Mouse (Mus musculus): ENCODE data around the gene H2-Oa.

H2-Oa gene

DNA sequence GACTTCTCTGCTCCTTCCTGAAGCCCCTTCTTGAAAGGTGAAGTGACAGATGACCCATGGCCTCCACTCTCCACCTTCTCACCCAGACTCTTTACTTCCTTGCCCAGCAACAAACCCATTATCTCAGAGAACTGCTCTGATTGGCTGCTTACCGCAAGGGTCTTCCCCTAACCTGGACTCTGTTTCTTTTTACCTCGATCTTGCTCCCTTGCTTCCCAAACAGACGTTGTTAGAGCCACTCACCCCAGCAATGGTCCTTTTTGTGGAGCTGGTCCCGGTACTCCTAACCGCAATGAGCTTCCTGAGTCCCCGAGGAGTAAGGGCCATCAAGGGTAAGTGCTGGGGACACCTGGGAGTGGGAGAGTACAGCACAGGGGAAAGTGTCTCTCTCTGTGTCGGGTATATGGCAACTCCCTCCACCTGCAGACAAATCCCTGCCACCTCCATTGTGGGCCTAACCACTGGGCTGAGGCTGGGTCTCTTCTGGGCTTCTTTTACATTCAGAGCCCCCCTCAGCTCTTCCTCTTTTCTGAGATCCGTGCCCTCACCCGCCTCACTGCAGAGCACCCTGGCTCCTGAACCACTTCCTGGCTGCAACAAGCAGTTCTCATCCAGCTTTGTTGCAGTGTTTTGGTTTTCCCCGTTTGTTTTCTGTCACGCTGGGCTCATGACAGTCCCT, at the start of gene H2-Oa:
Gene H2-Oa, plus strand, starts transcription at position 144 of the 679 bp plus-strand sequence.
- in situ Hi-C loops (cut with MboI, MseI) = loop anchor here (5.0 kb wide), 1 partner anchor 75 kb away; no protein-coding TSS in a partner anchor

DNA sequence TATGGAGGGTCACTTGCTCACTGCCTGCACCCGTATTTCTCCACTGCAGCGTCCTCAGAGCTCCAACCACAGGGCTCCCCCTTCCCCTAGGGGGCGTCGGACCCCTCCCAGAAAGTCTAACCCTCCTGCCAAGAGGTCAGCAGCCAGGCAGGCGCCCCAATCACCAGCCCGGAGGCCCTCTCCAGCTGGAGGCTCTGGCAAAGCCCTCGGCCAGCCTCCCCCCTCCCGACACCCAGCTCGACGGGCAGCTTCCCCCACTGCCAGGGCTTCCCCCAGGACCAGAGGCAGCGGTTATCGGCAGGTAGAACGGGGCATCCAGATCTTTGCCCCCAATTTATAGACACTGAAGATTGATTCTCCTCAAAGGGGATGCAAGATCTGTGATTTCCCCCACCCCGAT, 46.2 kb upstream of the H2-Oa start:
- in situ Hi-C loops (cut with MboI, MseI) = loop anchor here (25.0 kb wide), 1 partner anchor 791 kb away; the partner anchor contains the start of genes Dxo and Stk19

DNA sequence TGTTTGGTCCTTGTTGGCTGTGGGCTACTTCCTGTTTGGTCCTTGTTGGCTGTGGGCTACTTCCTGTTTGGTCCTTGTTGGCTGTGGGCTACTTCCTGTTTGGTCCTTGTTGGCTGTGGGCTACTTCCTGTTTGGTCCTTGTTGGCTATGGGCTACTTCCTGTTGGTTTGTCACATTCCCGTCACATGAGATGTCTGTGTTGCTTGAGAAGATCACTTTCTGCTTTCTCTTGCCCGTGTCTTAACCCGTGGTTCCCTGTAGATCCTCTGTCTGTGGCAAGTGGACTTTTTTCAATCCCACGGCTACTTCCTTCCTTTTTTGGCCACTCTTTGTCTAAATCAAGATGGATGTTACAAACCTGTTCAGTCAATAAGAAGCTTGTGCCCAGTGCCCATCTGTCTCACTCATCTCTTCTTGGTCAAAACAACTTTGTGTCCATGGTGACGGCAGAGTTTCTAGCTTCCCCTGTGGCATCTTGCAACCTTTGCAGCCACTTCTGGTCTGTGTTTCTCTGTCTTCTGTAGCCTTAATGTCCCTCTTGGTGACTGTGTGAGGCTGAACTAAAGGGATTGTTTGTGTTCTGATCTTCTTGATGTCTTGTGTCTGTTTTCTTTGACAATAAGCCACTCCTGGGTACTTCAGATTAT, 44.6 kb upstream of the H2-Oa start:
- in situ Hi-C loops (cut with MboI, MseI) = loop anchor here (25.0 kb wide), 1 partner anchor 790 kb away; the partner anchor contains the start of genes Dxo and Stk19

DNA sequence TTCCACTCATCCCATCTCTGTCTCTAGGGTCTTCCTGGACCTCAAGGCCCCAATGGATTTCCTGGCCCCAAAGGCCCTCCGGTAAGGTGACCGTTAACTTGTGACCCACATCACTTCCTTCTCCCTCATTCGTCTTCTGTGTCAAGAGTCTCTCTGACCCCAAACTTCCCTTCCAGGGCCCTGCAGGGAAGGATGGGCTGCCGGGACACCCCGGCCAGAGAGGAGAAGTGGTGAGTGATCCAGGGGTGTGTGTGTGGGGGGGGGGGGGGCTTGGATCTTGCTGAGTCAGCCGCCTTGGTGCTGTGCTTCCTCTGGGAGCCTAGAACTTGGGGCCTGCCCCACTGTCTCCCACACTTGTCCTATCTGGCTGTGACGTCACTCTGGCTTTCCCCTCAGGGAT, 34.9 kb upstream of the H2-Oa start:
- in situ Hi-C loops (cut with MboI, MseI) = no loop called here

DNA sequence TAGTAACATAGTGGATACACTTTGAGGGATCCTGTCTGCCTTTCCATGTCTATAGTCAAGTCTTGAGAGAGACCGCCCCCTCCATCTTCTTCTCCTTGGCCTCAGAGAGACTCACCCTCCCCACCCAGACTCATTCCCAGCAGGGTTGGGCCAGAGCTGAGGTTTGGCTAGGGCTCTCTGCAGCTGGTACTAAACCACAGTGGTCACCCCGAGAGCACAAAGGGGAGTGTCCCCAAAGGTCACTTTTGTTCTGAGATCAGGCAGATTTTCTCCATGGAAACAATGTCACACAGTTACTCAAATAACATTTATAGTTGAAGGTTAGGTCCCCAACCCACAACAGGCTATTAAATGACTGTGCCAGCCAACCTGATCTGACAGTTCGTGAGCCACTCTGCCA, 23.3 kb upstream of the H2-Oa start:
- in situ Hi-C loops (cut with MboI, MseI) = no loop called here

DNA sequence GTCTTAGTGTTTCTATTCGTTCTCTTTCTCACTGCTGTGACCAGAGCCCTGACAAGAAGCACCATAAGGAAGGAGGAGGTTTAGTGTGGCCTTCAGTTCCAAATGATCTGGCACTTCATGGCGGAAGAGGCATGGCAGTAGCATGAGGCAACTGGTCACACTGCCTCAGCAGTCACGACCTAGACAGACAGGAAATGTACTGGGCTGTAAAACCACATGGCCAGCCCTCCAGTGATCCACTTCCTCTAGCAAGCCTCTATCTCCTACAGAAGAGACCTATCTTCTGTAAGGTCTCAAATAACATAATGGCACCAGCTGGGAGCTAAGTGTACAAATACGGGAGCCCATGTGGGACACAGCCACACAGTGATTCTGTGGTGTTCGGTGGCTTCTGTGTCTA, 20.0 kb upstream of the H2-Oa start:
- in situ Hi-C loops (cut with MboI, MseI) = no loop called here

DNA sequence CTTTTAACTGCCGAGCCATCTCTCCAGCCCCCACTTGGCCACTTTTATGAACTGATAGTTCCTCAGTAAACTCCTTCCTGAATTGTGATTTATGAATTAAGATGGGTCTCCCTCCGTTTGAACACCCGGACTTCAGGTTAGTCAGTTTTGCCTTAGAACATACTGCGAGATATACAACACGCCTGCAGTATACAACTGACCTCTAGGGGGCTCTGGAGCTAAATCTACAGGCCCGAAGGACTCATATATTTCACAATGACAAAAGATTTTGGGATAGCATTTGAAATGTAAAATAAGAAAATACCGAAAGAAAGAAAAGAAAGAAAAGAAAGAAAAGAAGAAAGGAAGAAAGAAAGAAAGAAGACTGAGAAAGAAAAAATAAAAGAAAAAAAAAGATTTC, 16.9 kb upstream of the H2-Oa start:
- in situ Hi-C loops (cut with MboI, MseI) = no loop called here

DNA sequence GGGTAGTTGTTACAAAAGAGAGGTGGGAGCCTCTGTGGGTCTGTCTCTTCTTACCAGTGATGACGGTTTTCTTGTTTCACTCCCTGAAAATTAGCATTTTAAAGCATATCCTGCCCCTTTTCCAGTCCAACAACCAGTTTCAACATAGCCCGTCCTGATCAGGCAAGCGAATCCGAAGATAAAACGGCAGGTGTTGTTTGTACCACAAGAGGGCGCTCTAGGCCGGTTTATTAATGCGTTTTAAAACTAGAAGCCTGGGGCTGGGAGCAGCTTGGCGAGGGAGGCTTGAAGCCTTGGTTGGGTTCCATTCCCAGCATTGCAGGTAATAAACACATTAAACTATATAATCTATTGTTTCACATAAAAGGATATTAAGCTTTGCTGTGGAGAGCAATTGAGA, 14.6 kb upstream of the H2-Oa start:
- in situ Hi-C loops (cut with MboI, MseI) = no loop called here

DNA sequence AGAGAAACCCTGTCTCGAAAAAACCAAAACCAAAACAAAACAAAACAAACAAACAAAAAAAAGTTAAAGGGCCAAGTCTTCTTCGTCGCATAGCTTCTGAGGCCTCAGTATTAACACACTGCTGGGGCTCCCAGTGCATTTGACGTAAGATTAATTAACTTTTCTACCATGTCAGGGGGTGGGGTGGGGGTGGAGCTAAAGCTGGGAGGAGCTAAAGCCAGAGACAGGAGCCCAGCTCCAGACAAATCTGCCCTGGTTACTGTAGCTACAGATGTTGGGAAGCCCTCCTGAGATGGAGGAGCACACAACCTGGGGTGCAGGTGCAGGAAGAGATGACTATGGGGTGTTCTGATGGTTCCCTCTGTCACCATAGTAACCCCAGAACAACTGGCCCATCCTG, 14.0 kb upstream of the H2-Oa start:
- in situ Hi-C loops (cut with MboI, MseI) = no loop called here

DNA sequence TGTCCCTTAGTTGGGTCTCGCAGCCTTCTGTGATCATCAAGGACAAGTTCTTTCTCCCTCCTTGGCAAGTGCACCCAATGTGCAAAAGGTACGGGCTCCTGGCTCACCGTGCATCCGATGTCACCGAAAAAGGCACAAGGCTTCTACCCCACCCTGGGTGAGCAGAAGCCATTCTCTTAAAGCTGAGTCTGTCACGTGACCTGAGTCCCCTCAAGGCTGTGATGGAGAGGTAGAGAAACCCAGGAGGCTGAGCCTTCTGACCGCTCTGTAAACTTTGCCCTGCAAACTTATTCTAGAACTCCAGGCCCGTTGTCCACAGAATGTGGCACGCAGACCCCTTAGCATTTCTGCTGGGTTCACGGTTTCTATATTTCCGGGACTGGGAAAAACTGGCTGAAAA, 13.1 kb upstream of the H2-Oa start:
- in situ Hi-C loops (cut with MboI, MseI) = no loop called here

DNA sequence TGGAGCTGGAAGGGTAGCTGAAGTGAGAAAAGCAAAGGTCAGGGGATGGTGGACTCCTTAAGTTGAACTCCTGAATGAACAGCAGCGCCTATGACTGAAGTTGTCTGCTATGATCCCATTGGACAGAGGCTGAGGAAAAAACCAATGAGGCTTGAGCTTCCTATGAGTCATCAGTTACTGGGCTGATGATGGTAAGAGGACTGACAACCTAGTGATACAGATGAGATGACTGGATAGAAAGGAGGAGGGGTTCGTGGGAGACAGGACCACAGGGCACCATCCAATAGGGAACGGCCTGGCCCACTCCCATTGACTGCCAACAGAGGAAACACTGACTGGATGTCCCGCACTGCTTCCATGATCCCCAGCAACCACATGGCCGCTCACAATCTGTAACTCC, 12.5 kb upstream of the H2-Oa start:
- in situ Hi-C loops (cut with MboI, MseI) = no loop called here

DNA sequence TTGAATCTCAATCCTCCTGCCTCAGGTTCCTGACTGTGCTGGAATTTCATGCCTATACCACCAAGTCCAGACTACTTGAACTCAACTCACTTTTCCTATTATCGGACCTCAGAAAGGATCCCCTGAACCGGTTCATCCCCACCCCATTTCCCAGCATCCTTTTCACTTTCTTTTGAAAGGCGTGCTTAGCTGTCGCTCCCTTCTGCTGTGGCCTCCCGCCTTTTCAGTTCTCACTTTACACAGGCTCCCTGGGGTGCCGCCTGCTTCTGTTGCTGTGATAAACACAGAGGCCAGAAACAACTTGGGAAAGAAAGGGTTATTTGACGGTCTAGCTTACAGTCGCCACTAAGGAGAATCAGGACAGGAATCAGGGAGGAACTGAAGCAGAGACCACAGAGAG, 9.0 kb upstream of the H2-Oa start:
- in situ Hi-C loops (cut with MboI, MseI) = no loop called here

DNA sequence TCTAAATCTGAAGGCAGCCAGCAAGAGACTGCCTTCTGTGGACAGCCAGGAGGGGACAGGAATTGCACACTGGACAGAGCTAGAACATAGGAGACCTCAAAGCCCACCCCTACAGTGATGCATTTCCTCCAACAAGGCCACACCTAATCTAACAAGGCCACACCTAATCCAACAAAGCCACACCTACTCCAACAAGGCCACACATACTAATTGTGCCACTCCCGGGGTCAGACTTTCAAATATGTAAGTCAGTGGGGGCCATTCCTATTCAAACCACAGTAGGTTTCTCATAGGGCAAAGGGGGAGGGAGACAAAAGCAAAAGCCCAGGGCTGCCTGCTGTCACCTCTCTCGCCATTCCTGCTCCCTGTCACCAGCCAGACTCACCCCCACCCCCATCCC, 4.8 kb upstream of the H2-Oa start:
- in situ Hi-C loops (cut with MboI, MseI) = no loop called here

DNA sequence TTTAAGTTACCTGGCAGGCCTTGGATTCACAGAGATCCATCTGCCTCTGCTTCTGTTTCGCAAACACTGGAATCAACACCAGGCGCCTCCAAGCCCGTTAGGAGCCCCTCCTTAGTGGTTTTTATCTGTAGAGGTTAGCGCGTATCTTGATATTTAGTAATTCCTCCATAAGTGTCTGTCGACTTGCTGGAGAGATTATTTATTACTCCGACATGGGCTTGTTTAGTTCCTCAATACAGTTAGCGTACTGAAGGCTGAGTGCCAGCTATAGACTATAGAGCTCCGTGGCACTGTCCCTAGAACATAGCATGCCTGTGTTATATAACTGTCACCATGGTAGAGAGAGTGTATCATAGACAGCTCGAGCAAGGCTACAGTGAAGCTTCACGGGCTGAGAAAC, 4.0 kb upstream of the H2-Oa start:
- in situ Hi-C loops (cut with MboI, MseI) = no loop called here

DNA sequence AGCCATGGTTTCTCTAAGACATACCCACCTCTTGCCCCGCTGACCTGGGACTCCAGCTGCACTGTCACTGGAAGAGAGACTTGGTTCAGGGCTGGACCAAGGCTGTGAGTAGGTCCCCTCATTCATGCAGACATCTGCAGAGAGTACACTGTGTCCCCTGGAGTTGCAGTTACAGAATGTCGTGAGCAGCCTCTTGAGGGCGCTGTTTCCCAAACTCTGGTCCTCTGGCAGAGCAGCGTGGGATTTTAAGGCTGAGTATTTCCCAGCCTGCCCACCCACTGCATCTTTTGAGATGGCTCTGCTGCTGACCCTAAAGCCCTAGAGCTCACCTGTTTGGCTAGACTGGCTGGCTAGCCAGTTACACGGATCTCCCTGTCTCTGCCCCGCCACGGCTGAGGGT, 1.2 kb upstream of the H2-Oa start:
- in situ Hi-C loops (cut with MboI, MseI) = loop anchor here (5.0 kb wide), 1 partner anchor 76 kb away; no protein-coding TSS in a partner anchor

DNA sequence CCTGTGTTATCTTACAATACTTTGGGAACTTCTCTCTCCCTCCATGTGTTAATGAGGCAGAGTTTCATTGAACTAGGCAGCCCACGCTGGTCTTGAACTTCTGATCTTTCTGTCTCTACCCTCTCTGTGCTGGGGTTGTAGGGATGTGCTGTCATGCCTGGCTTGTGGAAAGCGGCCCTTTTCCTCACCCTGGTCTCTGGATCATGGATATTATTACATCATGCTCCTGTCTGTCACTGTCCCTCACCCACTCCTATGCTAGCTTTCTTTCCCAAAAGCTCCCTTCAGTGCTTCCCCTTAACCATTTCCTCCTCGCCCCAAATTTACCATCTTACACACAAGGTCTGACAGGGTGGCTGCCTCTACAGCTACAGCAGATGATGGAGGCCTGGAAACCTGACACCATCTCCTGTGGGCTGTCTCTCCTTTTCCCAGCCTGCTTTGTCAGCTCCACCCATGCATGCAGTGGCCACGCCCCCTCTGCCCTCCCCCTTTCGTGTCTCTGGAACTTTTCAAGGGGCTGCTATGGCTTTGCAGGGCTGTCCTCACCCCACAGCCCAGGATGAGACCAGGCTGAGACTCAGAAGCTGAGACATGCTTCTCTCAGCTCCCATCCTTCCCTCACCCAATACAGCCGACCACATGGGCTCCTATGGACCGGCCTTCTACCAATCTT, 1.2 kb downstream of the H2-Oa start:
- in situ Hi-C loops (cut with MboI, MseI) = loop anchor here (5.0 kb wide), 1 partner anchor 74 kb away; no protein-coding TSS in a partner anchor

DNA sequence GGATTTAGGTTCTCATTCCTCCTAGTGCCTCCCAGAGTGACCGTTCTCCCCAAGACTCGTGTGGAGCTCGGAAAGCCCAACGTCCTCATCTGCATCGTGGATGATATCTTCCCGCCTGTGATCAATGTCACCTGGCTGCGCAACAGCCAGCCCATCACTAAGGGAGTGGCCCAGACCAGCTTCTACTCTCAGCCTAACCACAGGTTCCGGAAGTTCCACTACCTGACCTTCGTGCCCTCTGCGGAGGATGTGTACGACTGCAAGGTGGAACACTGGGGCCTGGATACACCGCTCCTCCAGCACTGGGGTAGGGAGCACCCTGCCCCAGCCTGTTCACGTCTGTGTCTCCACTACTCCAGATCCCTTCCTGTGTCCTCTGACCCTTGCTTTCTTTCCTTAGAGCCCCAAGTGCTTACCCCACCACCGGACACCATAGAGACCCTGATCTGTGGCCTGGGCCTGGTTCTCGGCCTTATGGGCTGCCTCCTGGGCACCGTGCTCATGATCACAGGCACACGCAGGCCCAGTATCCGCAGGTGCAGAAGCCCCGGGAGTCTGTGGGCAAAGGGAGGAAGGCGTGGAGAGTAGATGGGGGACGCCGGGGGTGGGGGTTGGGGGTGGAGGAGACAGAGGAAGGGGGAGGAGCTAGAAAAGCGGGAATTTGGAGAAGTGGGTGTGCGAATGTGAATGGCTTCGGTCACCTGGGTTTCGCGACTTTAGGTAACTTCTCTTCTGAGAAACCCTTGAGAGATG, 2.3 kb downstream of the H2-Oa start:
- in situ Hi-C loops (cut with MboI, MseI) = loop anchor here (5.0 kb wide), 1 partner anchor 73 kb away; no protein-coding TSS in a partner anchor

DNA sequence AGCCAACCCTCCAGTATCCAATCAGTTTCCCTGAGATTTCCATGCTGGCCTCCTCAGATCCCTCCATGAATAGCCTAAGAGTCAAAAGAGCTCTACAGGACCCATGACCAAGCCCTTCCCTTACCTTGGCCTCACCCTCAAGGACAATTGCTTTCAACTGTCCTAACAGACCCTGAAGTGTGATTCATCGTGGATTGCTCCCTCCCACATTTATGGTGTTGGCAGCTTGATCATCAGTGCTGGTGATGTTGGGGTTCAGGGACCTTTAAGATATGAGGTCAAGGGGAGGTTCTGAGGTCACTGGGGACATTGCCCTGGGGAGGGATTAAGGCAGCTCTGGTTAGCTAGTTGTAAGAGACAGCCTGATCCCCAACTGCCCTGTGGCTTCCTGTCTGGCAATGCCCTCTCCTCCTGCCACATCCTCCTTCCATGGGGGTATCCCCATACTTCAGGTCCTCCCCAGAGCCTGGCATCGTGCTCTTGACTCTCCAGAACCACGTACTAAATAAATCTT, 4.4 kb downstream of the H2-Oa start:
- in situ Hi-C loops (cut with MboI, MseI) = no loop called here

DNA sequence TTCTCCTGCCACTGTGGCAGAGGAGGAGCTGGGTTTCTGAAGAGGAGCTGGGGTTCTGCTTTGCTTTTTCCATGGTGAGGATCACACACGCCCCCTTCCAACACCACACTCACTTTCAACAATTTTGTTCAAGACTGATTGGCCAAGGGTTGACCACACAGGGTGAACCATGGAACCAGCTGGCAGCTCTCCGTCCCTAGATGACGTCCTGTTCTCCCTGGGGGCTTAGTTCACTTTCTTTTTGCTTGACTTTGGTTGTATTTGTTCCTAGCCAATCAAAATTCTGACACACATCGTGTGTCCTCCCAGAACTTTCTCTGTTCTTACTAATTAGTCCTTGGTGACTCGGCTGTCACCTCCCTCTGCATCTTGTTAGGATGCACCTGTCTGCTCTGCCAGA, 5.1 kb downstream of the H2-Oa start:
- in situ Hi-C loops (cut with MboI, MseI) = no loop called here

DNA sequence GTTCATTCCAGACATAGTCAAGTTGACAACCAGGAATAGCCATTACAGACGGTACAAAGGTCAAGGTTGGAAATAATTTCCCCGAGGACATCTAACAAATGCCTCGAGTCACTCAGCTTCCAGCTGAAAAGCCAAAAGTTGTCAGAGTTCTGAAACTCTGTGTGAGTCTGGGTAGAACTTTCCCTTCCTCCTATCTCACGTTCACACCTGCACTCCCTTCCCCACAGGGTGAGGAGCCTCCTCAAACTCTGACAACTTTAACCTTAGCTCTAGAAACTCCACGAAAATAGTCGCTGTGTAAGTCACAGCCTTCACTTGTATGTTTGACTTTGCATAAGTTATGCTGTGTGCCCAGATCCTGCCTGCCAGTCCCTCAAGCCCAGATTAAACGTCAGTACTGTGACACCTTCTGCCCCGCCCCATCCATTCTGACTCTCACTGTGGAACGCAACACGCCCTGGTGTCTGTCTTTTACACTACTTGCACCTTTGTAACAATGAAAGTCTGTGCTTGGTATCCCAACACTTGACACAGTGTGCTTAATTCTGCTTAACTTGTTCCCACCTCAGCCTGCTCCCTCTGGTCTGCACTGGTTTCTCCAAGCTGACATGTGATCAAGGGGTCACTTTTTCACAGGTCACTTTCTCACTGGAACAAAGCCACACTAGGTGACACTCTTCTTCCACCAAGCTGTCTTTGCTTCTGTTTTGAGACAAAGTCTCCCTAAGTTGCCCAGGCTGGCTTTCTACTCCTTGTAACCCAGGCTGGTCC, 6.8 kb downstream of the H2-Oa start:
- in situ Hi-C loops (cut with MboI, MseI) = no loop called here

DNA sequence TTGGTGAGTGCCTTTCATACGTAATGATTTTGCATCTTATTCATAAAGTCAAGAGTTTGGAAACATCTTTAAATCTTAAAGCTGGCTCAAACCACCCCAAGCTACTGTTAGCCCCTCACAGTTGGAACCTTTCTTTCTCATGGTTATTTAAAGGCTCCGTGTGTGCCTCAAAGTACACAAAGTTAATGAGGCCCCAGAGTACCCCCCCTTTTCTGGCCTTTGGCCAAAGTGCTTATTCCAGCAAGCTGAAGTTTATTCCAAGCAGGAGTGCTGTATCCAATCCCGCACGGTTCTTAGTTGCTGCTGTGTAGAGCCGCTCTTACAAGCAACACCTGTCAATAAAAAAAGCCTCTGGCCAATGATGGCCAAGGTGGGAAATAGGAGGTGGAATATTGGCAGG, 7.4 kb downstream of the H2-Oa start:
- in situ Hi-C loops (cut with MboI, MseI) = no loop called here

Data from regulatory T cell (primary cell).